Mouse (Mus musculus) MN1 (cell line): ENCODE measurements around the gene Gm6685.
"Not testable (repeated sequence)": the region's sequence is repeated elsewhere in the genome, so short reads cannot be mapped to it uniquely, and the experiment has no call there.

ENCODE experiments used
- DNase-seq: peaks from one replicate; pipeline ENCODE4 v3.0.0-alpha.2; 2016; ENCODE audit warnings: low spot score

The Gm6685 gene

DNA sequence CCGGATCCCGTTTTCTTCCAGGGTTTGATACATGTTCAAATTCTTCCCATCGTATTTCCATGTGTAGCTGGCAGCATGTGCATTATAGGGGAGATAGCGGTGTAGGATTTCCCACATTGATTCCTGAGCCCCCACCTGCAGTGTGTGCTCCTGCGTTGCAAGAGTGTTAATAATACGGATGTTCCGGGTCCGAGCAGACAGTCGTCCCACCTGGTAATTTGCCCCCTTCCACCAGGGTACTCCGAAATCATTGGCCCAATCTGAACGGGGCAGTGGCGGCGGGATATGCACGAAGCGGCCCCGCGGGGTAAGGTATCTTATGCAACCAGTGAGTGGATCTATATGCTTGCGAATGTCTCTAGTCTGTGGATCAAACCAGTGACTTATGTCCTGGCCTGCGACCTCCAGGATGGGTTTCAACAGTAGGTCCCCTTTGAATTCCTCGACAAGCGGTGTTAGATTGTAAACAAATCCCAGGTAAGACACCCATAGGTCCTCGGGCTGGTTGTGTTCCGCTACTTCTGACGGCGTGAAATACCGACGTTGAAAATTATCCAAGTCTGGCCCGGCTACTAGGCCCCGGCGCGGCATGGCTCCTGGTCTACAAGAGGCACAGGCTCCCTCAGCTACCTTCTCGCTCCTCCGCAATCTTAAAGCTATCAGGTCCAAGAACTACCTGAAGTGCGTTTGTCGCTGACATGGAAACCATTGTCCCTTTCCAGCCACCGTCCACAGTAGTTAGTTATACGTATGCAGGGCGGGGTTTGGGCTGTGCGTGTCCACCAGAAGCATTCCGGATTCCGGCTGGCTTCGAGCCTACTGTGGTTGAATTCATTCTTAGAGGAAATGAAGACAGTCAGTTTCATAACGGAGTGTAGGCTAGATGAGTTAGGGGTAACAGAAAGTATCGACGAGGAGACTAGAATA, at the start of gene Gm6685:
Gene Gm6685, minus strand, starts transcription at position 644 of the 927 bp plus-strand sequence.
- not testable (repeated sequence) for DNase-seq

DNA sequence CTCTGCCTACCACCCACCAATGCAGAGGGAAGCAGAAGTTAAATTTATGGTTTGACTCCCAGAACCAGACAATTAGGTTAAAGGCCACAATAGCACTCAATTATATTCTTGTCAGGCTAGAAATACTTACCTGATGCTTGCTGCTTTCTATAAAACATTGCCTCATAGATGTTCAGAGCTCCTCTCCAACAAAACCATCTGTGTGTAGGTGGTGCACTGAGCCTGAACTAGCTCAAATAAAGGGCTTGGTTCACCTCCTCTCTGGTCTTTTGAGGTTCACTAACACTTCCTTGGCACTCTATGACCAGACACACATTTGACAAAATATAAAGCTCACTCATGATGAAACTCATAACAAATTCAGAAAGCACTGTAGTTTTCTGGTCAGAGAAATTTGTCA, 36.2 kb upstream of the Gm6685 start:
- DNase-seq = no peak

DNA sequence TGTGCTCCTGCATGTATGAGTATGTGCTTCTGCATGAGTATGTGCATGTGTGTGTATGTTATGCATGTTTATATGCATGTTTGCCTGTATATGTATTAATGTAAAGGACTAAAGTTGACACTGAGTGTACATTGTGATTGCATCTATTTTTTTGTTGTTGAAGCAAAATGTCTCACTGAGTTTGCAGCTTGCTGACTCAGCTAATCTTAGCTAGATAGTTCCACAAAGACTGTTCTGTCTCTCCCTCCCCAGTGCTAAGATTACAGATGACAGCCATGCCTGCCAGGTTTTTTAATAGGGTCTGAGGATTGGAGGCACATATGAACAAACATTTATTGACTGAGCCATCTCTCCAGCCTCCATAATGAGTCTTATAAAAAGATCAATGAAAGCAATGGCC, 35.0 kb upstream of the Gm6685 start:
- no peak for DNase-seq

DNA sequence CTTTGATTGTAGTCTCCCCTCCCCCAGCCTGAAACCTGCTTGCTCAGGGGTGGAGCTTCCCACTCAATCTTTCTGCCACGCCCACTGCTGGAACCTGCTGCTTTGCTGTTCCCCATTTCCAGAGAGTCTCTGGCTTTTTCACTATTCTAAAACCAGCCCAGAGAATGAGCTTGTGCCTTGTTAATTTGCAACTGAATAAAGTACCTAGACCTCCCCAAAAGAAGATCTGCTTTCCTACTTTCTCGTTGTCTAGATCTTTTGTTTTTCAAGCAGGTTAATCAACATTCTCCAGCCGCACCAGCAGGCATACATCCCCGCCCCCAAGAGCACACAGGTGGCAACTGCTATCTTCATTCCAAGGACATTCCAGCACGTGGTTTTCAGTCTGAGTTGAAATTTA, 31.7 kb upstream of the Gm6685 start:
- DNase-seq = not testable (repeated sequence)

DNA sequence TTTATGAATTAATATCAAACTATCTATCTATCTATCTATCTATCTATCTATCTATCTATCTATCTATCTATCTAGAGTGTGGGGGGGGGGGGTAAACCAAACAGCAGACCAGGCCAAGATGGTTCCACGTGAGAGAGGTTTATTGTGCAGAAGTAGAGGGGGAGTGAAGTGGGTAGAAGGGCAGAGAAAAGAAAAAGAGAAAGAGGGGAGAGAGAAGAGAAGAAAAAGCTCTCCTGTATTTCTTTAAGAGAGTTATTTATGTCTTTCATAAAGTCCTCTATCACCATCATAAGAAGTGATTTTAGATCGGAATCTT, 26.2 kb upstream of the Gm6685 start:
- no peak for DNase-seq

DNA sequence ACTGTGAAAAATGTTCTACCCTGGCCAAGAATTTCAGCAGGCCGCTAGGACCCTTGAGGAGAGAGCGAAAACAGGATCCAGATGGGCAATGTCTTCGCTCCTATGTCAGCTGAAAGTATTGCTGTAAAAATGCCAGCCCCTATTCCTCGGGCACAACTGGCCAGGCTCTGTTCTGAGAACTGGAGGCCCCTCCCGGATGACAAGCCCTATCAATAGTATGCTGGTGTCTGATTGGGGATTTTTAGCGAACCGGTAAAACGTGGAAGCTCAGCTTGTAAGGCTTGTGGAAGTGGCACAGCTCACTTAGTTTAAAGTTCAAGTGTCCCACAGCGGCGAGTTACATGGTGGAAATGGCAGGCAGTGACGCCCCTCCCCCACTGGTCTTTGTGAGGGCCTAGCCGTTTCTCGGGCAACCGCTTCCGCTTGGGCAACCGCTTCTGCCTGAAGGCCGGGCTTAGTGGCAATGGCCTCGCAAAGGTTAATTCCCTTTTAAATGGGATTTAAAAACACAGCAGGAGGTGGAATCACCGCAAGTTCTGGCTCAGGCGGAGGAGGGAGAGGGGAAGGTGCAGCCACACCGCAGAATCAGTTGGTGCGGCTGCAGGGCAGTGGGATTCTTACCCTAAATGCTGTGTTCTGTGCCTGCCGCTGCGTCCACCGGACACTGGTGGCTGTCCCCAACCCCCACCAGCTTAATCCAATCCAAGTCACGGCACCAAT, 25.7 kb upstream of the Gm6685 start:
- DNase-seq = no peak

DNA sequence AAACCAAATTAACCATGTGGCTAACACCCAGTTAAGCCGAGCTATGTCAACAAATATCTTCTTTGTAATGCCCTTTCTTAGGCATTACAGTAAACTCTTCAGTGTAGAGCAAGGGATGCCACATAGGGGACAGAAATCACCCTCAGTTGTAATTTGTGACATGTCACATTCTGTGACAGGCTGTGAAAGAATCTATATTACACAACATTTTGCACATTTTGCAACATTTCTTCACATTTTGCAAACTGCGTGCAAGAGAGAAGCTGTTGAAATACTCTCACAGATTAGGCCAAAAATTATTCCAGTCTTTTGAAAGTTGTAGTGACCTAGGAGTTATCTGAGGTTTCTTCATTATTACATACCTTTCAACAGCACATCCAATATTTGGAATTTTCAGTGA, 3.8 kb upstream of the Gm6685 start:
- DNase-seq = no peak

DNA sequence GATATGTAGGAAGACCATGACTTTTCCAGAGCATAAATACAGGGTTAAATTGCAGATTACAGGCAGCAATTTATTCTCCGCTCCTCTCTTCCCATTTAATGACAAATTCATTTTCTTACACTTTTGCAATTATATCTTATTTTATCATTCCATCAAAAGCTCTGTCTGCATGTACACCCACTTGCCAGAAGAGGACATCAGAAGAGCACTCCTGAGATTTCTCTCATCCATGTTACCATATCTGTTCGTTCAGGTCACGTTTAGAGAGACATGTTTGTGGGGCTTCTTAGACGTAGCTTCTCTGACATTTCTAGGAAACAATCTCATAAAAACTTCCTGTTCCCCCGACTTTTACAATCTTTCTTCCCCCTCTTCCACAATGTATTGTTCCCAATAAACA, 2.2 kb upstream of the Gm6685 start:
- no peak for DNase-seq

DNA sequence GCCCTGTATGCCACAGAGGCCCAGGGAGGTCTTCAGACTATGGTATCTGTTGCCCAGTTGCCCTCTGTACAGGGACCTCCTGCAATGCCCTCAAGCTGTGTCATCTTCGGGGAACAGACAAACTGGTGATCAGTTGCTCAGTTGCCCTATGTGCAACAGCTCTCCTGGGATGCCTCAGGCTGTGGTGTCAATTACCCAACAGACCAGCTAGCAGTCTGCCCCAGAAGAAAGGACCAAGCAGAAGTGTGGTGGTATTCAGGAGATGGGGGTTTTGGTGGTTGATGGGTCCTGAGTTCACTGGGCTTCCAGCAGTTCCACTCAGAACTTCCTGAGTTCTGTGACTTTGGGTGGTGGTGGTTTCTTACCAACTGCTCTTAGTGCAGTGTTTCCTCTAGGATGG, 11.8 kb downstream of the Gm6685 start:
- DNase-seq = no peak

DNA sequence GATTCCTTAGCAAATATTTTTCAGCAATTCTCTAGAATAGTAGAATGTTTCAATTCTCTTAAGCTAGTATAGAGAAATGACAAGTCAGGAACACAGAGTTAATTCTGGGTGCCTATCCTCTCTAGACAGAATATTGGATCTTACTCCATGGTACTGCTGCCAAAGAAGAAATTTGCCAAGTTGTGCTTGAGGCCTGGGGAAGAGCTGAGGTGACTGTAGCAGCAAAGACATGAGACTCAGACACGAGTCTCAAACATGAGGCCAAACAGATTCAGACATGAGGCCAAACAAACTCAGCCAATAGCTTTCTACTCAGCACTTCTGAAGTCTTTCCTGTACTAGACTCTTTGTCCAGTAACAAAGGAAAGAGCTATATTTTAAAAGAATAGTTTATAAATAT, 26.3 kb downstream of the Gm6685 start:
- DNase-seq = no peak

DNA sequence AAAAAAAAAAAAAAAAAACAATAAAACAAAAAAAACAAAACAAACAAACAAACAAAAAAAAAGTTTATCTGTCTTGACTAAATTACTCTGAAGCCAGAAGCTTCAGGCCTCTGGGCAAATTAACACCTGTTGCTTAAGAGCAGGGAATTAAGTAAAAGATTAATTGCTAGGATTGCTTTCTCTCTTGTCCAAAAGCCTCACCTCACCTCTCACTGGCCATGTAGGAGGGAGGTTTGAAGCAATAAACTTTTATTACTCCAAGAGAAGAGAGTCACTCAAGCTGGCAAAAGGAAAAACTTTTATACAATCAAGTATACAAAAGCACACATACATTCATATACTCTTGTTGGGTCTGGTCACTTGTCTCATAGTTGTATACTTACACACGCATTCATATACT, 31.9 kb downstream of the Gm6685 start:
- no peak for DNase-seq

DNA sequence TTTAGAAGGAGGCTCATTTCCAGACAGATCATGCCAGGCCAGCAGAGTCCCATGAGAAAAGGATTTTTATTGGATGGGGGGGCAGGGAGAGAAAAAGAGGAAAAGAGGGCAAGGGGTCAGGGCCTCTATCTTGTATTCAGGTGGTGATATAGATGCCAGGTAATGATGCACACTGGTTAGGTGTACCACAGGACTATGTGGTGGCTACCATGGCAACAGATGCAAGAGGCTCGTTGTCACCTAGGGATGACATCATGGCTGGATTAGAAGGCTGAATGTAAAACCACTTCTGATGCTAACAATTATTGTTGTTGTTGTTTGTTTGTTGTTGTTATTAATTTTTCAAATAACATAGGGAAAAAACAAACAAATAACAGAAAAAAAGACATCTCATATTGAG, 49.2 kb downstream of the Gm6685 start:
- DNase-seq = no peak
